Comparison of ENCODE assay signal across 8 mouse cellular contexts in the genomic region with DNA sequence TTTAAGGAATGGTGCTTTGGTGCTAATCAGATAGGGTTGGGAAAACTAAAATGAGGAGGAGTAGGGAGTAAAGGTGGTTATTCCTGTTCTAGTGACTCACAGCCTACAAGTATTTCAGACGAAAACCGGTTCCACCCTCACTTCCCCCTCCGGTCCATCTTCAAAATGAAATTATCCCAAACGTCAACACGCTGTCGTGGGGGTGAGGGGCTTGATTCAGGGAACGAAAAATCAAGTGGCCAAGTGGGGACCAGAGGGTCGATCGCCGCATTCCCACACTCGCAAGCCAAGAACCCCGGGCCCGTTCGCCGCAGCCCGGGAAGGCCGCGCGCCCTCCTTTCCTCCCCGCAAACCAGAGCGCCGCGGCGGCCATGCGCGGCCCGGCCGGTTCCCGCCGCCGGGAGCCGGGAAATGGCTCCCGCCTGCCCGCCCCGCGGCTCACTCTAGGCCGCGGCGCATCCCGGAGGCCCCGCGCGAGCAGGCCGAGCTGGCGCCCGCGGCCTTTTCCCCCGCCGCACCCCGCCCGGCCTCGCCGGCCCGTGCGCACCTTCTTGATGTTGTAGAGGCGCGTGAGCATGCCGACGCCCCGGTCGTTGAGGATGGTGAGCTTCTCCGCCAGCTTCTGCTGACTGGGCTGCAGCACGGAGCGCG. TPM values are rescaled to one million over a fixed set of nuclear protein-coding genes. Genes with fewer than 3 reads are reported as not detected.
A peak's percentile ranks its signal among the peaks of the same experiment; 100 is the strongest.
DNase-seq lines count a peak whose midpoint lies in the region; ATAC-seq and TF ChIP-seq lines count a peak whose summit lies in the region.

No protein-coding gene starts in this region.

- ATAC-seq in forebrain, embryonic 16.5 days = peak; percentile 72
- ATAC-seq in kidney, embryonic 15.5 days (replicated peaks; ENCODE audit: low FRiP score) = peak; percentile 75
- ATAC-seq in megakaryocyte progenitor cell, adult 5-6 weeks (replicated peaks; ENCODE audit: poor library complexity) = peak; percentile 14
- ATAC-seq in stomach, embryonic 15.5 days (ENCODE audit: insufficient read depth, low FRiP score, low read depth) = peak; percentile 67

- WGBS in forebrain, embryonic 16.5 days = under 1% methylated on average over 38 of the region's 65 CpGs
- under 1% methylated on average over 56 of the region's 65 CpGs for WGBS in kidney, embryonic 15.5 days
- WGBS in stomach, embryonic 15.5 days = under 1% methylated on average over 53 of the region's 65 CpGs

- H3K36me3 ChIP-seq in E14TG2a.4 (ENCODE audit: insufficient read depth, low read length) = no peaks in the 10 kb centered on the region
- no peaks in the 10 kb centered on the region for H3K36me3 ChIP-seq in forebrain, embryonic 16.5 days (ENCODE audit: control insufficient read depth, insufficient read depth)
- no peaks in the 10 kb centered on the region for H3K36me3 ChIP-seq in kidney, embryonic 15.5 days
- H3K36me3 ChIP-seq in stomach, embryonic 15.5 days = no peaks in the 10 kb centered on the region

- peak; percentile 25 to 27 for DNase-seq in heart, adult 9 months (ENCODE audit: low spot score in 2 of 2)
- no peak for DNase-seq in heart, postnatal 36 days

- H3K4me2 ChIP-seq in forebrain, embryonic 16.5 days (ENCODE audit: low read length) = peak overlapping the region; percentile 77
- H3K4me2 ChIP-seq in kidney, embryonic 15.5 days = peak overlapping the region; percentile 68
- H3K4me2 ChIP-seq in stomach, embryonic 15.5 days = peak overlapping the region; percentile 56

- H3K9ac ChIP-seq in forebrain, embryonic 16.5 days (replicated peaks; ENCODE audit: low read depth, low read length) = peak overlapping the region; percentile 98
- peak overlapping the region; percentile 97 for H3K9ac ChIP-seq in kidney, embryonic 15.5 days
- peak overlapping the region; percentile 95 for H3K9ac ChIP-seq in stomach, embryonic 15.5 days

- H3K4me3 ChIP-seq in E14TG2a.4 (replicated peaks; ENCODE audit: low read length) = peak overlapping the region; percentile 89
- H3K4me3 ChIP-seq in brown adipose tissue, adult 24 weeks (ENCODE audit: insufficient read depth, low read depth, low read length) = peak overlapping the region; percentile 87
- H3K4me3 ChIP-seq in forebrain, embryonic 16.5 days (replicated peaks; ENCODE audit: low read length) = peak overlapping the region; percentile 89
- H3K4me3 ChIP-seq in kidney, embryonic 15.5 days (replicated peaks) = peak overlapping the region; percentile 96
- H3K4me3 ChIP-seq in stomach, embryonic 15.5 days (replicated peaks) = peak overlapping the region; percentile 89

- peaks cover 25% of the 10 kb centered on the region for H3K4me1 ChIP-seq in E14TG2a.4 (replicated peaks; ENCODE audit: low read depth, low read length)
- peaks cover 11% of the 10 kb centered on the region for H3K4me1 ChIP-seq in brown adipose tissue, adult 24 weeks (ENCODE audit: control insufficient read depth, insufficient read depth, insufficient read length, low read length)
- peaks cover 14% of the 10 kb centered on the region for H3K4me1 ChIP-seq in forebrain, embryonic 16.5 days (replicated peaks; ENCODE audit: control insufficient read depth, insufficient read depth, low read length)
- peaks cover 20% of the 10 kb centered on the region for H3K4me1 ChIP-seq in kidney, embryonic 15.5 days
- peaks cover 11% of the 10 kb centered on the region; the same call in 1 of the 2 replicates for H3K4me1 ChIP-seq in stomach, embryonic 15.5 days

- H3K27ac ChIP-seq in brown adipose tissue, adult 24 weeks (replicated peaks; ENCODE audit: low read depth, low read length) = peak overlapping the region; percentile 84
- H3K27ac ChIP-seq in forebrain, embryonic 16.5 days (ENCODE audit: low read length) = peak overlapping the region; percentile 96
- peak overlapping the region; percentile 98 for H3K27ac ChIP-seq in kidney, embryonic 15.5 days
- H3K27ac ChIP-seq in stomach, embryonic 15.5 days = peak overlapping the region; percentile 99

- 0 out of 2 replicates have a peak, but pooled peaks cover 2% of the 10 kb centered on the region for H3K27me3 ChIP-seq in E14TG2a.4 (ENCODE audit: insufficient read depth, low read length)
- H3K27me3 ChIP-seq in forebrain, embryonic 16.5 days (replicated peaks; ENCODE audit: control insufficient read depth, insufficient read depth, low read length) = no peaks in the 10 kb centered on the region
- H3K27me3 ChIP-seq in kidney, embryonic 15.5 days = no peaks in the 10 kb centered on the region
- H3K27me3 ChIP-seq in stomach, embryonic 15.5 days (replicated peaks) = no peaks in the 10 kb centered on the region

- intact Hi-C loops in heart, postnatal 36 days (cut with DNase I) = loop anchor here (2.0 kb wide), 1 partner anchor 58 kb away; no protein-coding TSS in a partner anchor

- peaks cover 8% of the 10 kb centered on the region for H3K9me3 ChIP-seq in E14TG2a.4 (ENCODE audit: low read length)
- H3K9me3 ChIP-seq in forebrain, embryonic 16.5 days (ENCODE audit: control insufficient read depth, low read length) = peaks cover 3% of the 10 kb centered on the region; the same call in 1 of the 2 replicates
- no peaks in the 10 kb centered on the region for H3K9me3 ChIP-seq in kidney, embryonic 15.5 days (replicated peaks)
- no peaks in the 10 kb centered on the region for H3K9me3 ChIP-seq in stomach, embryonic 15.5 days

- TF ChIP-seq CTCF in E14TG2a.4 (conservative IDR thresholded peaks at IDR 0.05; ENCODE audit: low read length) = no peak

RNA-seq across cellular contexts. Expression of a gene that starts 0.7 kb away (rescaled TPM):
- 10 to 100 TPM; 61.8 to 64.2 TPM for total RNA-seq in heart, postnatal 36 days (2021)
- 80.9 and 88.8 TPM in 2 replicates for polyA plus RNA-seq in brown adipose tissue, adult 24 weeks (2012; ENCODE audit: insufficient read depth, insufficient read length, missing spikeins)
- 103 and 108 TPM in 2 replicates for polyA plus RNA-seq in forebrain, embryonic 16.5 days (2015; fragmentation: Nextera tagmentation; extraction: Ambion mirVana)
- polyA plus RNA-seq in kidney, embryonic 15.5 days (2015; fragmentation: Nextera tagmentation; extraction: Ambion mirVana) = 74.4 and 75.9 TPM in 2 replicates
- total RNA-seq in megakaryocyte progenitor cell, adult 5-6 weeks (2015) = 1.4 and 5.8 TPM in 2 replicates
- 2.5 and 6.4 TPM in 2 replicates for total RNA-seq in megakaryocyte progenitor cell, adult 5-6 weeks (2017)
- polyA plus RNA-seq in stomach, embryonic 15.5 days (2015; fragmentation: Nextera tagmentation; extraction: Ambion mirVana) = 69.8 and 74.4 TPM in 2 replicates

RNA-seq across cellular contexts. Expression of a gene that starts 36.4 kb away (rescaled TPM):
- 1 to 10 TPM; 7.9 to 9.8 TPM for total RNA-seq in heart, postnatal 36 days (2021)
- 15.9 and 20.5 TPM in 2 replicates for polyA plus RNA-seq in brown adipose tissue, adult 24 weeks (2012; ENCODE audit: insufficient read depth, insufficient read length, missing spikeins)
- polyA plus RNA-seq in forebrain, embryonic 16.5 days (2015; fragmentation: Nextera tagmentation; extraction: Ambion mirVana) = 16.3 and 16.5 TPM in 2 replicates
- polyA plus RNA-seq in kidney, embryonic 15.5 days (2015; fragmentation: Nextera tagmentation; extraction: Ambion mirVana) = 14.7 and 18.6 TPM in 2 replicates
- 8.9 and 9.9 TPM in 2 replicates for total RNA-seq in megakaryocyte progenitor cell, adult 5-6 weeks (2015)
- 6.5 and 9.7 TPM in 2 replicates for total RNA-seq in megakaryocyte progenitor cell, adult 5-6 weeks (2017)
- 15.1 and 17.1 TPM in 2 replicates for polyA plus RNA-seq in stomach, embryonic 15.5 days (2015; fragmentation: Nextera tagmentation; extraction: Ambion mirVana)

RNA-seq across cellular contexts. Expression of a gene that starts 36.6 kb away (rescaled TPM):
- total RNA-seq in heart, postnatal 36 days (2021) = 1 to 10 TPM; 5.4 to 6.0 TPM
- 10.6 and 16.3 TPM in 2 replicates for polyA plus RNA-seq in brown adipose tissue, adult 24 weeks (2012; ENCODE audit: insufficient read depth, insufficient read length, missing spikeins)
- 55.3 and 58.7 TPM in 2 replicates for polyA plus RNA-seq in forebrain, embryonic 16.5 days (2015; fragmentation: Nextera tagmentation; extraction: Ambion mirVana)
- 50.6 and 52.1 TPM in 2 replicates for polyA plus RNA-seq in kidney, embryonic 15.5 days (2015; fragmentation: Nextera tagmentation; extraction: Ambion mirVana)
- total RNA-seq in megakaryocyte progenitor cell, adult 5-6 weeks (2015) = 44.5 and 52.2 TPM in 2 replicates
- 39.9 and 44.9 TPM in 2 replicates for total RNA-seq in megakaryocyte progenitor cell, adult 5-6 weeks (2017)
- polyA plus RNA-seq in stomach, embryonic 15.5 days (2015; fragmentation: Nextera tagmentation; extraction: Ambion mirVana) = 40.8 and 41.7 TPM in 2 replicates

Comparison
In these comparisons a context has a peak if more than half of its experiments do, and no peak if none do; other contexts are left out.
1. DNase-seq: peak in heart, adult 9 months (2 of 2); none in heart, postnatal 36 days (0 of 2).
2. ATAC-seq: peak in every context shown above with its lines; median percentile 75 in kidney, embryonic 15.5 days; 72 in forebrain, embryonic 16.5 days; 67 in stomach, embryonic 15.5 days; 14 in megakaryocyte progenitor cell, adult 5-6 weeks.
3. Peak in every context shown above with its lines, with median percentiles within 50 percentile points of each other: H3K4me3 ChIP-seq, H3K27ac ChIP-seq, H3K4me2 ChIP-seq and H3K9ac ChIP-seq.